Mouse (Mus musculus) heart, postnatal 0 days (tissue): ENCODE results near the gene Arhgef5. TPM values are rescaled to one million over a fixed set of nuclear protein-coding genes. Genes with fewer than 3 reads are reported as not detected.

Experiments
- ATAC-seq: fragments of 200-750 bp; cut with Nextera tagmentation; 2 replicates; pipeline ENCODE4 v1.8.0; 2017; ENCODE audit warnings: low read depth, moderate number of reproducible peaks, moderate library complexity; ENCODE audit not compliant: insufficient read depth
- DNase-seq: peaks from one replicate; pipeline ENCODE4 v3.0.0-alpha.2; 2016; ENCODE audit warnings: low spot score
- H3K27ac ChIP-seq: fragments of 300-500 bp; sonication (generic); 2 replicates; pipeline ENCODE4 v1.5.1; 2014; ENCODE audit warnings: low read depth, mild to moderate bottlenecking
- H3K27me3 ChIP-seq: fragments of 300-500 bp; sonication (generic); 2 replicates; pipeline ENCODE4 v1.6.1; 2014; ENCODE audit warnings: low read length, mixed read lengths; ENCODE audit not compliant: control insufficient read depth, insufficient read depth
- H3K36me3 ChIP-seq: fragments of 300-500 bp; sonication (generic); replicated peaks from 2 replicates; pipeline ENCODE4 v1.6.1; 2014; ENCODE audit warnings: low read length, mixed read lengths; ENCODE audit not compliant: control insufficient read depth, insufficient read depth
- H3K4me1 ChIP-seq: fragments of 300-500 bp; sonication (generic); 2 replicates; pipeline ENCODE4 v1.6.1; 2014; ENCODE audit warnings: antibody characterized with exemption; ENCODE audit not compliant: control insufficient read depth, insufficient read depth
- H3K4me2 ChIP-seq: fragments of 300-500 bp; sonication (generic); 2 replicates; pipeline ENCODE4 v1.6.1; 2014; ENCODE audit warnings: low read depth, mild to moderate bottlenecking, low read length, moderate library complexity
- H3K4me3 ChIP-seq: fragments of 300-500 bp; sonication (generic); 2 replicates; pipeline ENCODE4 v1.5.1; 2014; ENCODE audit warnings: low read depth, low read length
- H3K9ac ChIP-seq: fragments of 300-500 bp; sonication (generic); replicated peaks from 2 replicates; pipeline ENCODE4 v1.6.1; 2014; ENCODE audit warnings: low read depth, low read length, mixed read lengths
- H3K9me3 ChIP-seq: fragments of 300-500 bp; sonication (generic); replicated peaks from 2 replicates; pipeline ENCODE4 v1.6.1; 2016; ENCODE audit warnings: low read length; ENCODE audit not compliant: control insufficient read depth
- CTCF ChIP-seq: IDR thresholded peaks from 2 replicates; pipeline ENCODE4 v1.5.1; 2016; ENCODE audit warnings: antibody characterized with exemption, control low read depth, low read depth
- EP300 ChIP-seq: IDR thresholded peaks from 2 replicates; pipeline ENCODE4 v1.6.1; 2016; ENCODE audit warnings: antibody characterized with exemption, low read depth
- WGBS: fragments of 180-500 bp; shearing (Covaris S2); extraction: QIAGEN DNeasy Blood & Tissue Kit; methylation state at CpG from one replicate; pipeline ENCODE4 v1.1.7; 2014; 5-methylcytosine and 5-hydroxymethylcytosine counted together
- polyA plus RNA-seq: library from polyadenylated mRNA; unstranded; fragments of >200 nt; fragmentation: Nextera tagmentation; extraction: Ambion mirVana; gene quantifications from 2 replicates; pipeline ENCODE4 v1.2.1, GENCODE M21; 2015
- total RNA-seq: library from RNA; depleted of rRNA; stranded (reverse); fragments of >200 nt; gene quantifications from 2 replicates; pipeline ENCODE4 v1.2.3, GENCODE M21; 2014; ENCODE audit warnings: low replicate concordance

Arhgef5 gene
- total and polyA plus RNA-seq, 2 experiments from 2014 or later, result 5.1 to 13.7 TPM

- Histone ChIP-seq H3K9ac (no peak overlapping the region), H3K27me3 (no peaks in the 10 kb centered on the region), H3K4me3 (no peak overlapping the region), H3K4me1 (no peaks in the 10 kb centered on the region), H3K4me2 (no peak overlapping the region), H3K36me3 (no peaks in the 10 kb centered on the region), H3K27ac (no peak overlapping the region), H3K9me3 (no peaks in the 10 kb centered on the region)
- ATAC-seq, result no peak
- 64% methylated on average over 7 of the region's 7 CpGs for WGBS
- peak; percentile 47 for DNase-seq
- TF ChIP-seq CTCF (peak; percentile 80), EP300 (no peak)
These were observed 11.0 kb upstream of the Arhgef5 start for GRCm38 (mm10) chr6:43254193-43254926.

DNA sequence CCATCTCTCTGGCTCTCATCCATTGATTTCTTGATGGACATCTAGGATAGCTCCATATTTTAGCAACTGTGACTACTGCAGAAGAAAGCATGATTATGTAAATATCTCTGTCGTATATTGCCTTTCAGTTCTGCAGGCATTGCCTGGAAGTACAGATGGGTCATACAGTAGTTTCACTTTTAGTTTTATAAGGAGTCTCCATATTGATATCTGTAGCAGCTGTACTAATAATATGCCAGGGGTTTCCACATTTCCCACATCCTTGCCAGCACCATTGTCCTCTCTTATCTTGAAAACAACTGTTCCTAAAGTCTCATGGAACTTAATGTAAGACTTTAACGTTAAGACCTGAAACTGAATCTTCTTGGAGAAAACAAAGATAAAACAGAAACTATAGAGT is 4.6 kb upstream of the Arhgef5 start:
- ATAC-seq, result no peak
- no peak for DNase-seq
- H3K4me3 ChIP-seq, result no peak overlapping the region
- H3K4me1 ChIP-seq, result no peaks in the 10 kb centered on the region; the same call in 1 of the 2 replicates
- peak overlapping the region; percentile 43 for H3K4me2 ChIP-seq
- H3K36me3 ChIP-seq, result no peaks in the 10 kb centered on the region
- H3K9me3 ChIP-seq, result no peaks in the 10 kb centered on the region
- TF ChIP-seq EP300 (no peak), CTCF (no peak)
- no peak overlapping the region for H3K9ac ChIP-seq
- H3K27ac ChIP-seq, result peak overlapping the region; percentile 56
- 28% methylated on average over 2 of the region's 2 CpGs for WGBS
- H3K27me3 ChIP-seq, result no peaks in the 10 kb centered on the region

GRCm38 (mm10) chr6:43266356-43266755 is 974 bp downstream of the Arhgef5 start:
- Histone ChIP-seq H3K27me3 (no peaks in the 10 kb centered on the region), H3K36me3 (no peaks in the 10 kb centered on the region), H3K4me2 (peak overlapping the region; percentile 90), H3K27ac (peak overlapping the region; percentile 73), H3K4me3 (peak overlapping the region; percentile 72), H3K9ac (peak overlapping the region; percentile 91), H3K9me3 (no peaks in the 10 kb centered on the region), H3K4me1 (peaks cover 8% of the 10 kb centered on the region; the same call in 1 of the 2 replicates)
- ATAC-seq (peak; percentile 69), DNase-seq (peak; percentile 47)
- TF ChIP-seq EP300, result no peak
- TF ChIP-seq CTCF, result no peak
- 3% methylated on average over 8 of the region's 8 CpGs for WGBS

DNA sequence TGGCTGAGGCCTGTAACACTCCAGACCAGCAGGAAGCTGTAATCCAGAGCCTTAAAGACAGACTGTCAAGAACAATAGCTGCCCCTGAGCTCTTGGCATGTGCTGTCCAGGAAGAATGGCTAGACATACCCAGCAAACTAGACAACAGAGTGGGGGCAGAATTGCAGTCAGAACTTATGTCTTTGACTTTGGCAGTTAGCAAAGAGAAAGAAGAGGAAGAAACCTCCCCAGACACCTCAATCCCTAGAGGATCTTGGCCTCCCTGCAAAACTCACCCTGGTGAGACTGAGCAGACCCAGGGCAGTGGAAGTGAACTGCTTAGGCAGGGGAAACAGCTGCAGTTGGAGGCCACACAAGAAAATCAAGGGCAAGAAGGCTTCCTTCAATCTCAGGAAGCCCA is 7.2 kb downstream of the Arhgef5 start:
- no peak overlapping the region for H3K4me3 ChIP-seq
- no peak for TF ChIP-seq CTCF
- no peak; the same call in 1 of the 2 replicates for TF ChIP-seq EP300
- H3K4me1 ChIP-seq, result no peaks in the 10 kb centered on the region
- H3K36me3 ChIP-seq, result peaks cover 34% of the 10 kb centered on the region; the same call in 1 of the 2 replicates
- ATAC-seq, result peak; percentile 78
- no peaks in the 10 kb centered on the region for H3K27me3 ChIP-seq
- H3K4me2 ChIP-seq, result no peak overlapping the region
- no peaks in the 10 kb centered on the region for H3K9me3 ChIP-seq
- peak overlapping the region; percentile 68 for H3K27ac ChIP-seq
- no peak overlapping the region for H3K9ac ChIP-seq
- peak; percentile 45 for DNase-seq

GRCm38 (mm10) chr6:43274123-43274522 is 8.7 kb downstream of the Arhgef5 start:
- peaks cover 34% of the 10 kb centered on the region; the same call in 1 of the 2 replicates for H3K36me3 ChIP-seq
- H3K4me1 ChIP-seq, result no peaks in the 10 kb centered on the region
- ATAC-seq (no peak), DNase-seq (no peak)
- WGBS, result 87% methylated on average over 4 of the region's 4 CpGs
- no peak overlapping the region for H3K4me3 ChIP-seq
- H3K4me2 ChIP-seq, result no peak overlapping the region
- H3K9me3 ChIP-seq, result no peaks in the 10 kb centered on the region
- no peaks in the 10 kb centered on the region for H3K27me3 ChIP-seq
- H3K9ac ChIP-seq, result no peak overlapping the region
- TF ChIP-seq EP300, result no peak
- H3K27ac ChIP-seq, result no peak overlapping the region

DNA sequence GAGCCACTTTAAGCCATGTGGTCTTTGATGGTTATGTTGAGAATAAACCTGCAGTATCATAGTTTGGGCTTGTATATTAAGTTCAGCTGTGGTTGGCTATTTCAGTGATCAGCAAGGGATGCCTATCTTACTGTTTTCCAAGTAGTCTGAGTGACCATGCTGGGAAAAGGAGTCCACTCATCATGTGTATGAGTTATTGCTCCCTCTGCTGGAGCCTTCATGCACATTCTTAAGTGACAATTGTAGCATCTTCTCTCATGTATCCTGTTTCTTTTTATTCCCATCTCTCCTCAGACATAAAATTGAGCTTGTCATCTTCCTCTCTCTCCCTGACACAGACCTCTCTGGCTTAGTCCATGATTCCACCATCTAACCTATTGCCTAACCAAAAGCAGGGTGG is 12.9 kb downstream of the Arhgef5 start:
- no peak overlapping the region for H3K27ac ChIP-seq
- ATAC-seq (no peak), DNase-seq (peak; percentile 46)
- H3K4me3 ChIP-seq, result no peak overlapping the region
- no peaks in the 10 kb centered on the region for H3K4me1 ChIP-seq
- H3K9ac ChIP-seq, result no peak overlapping the region
- H3K4me2 ChIP-seq, result no peak overlapping the region
- no peak for TF ChIP-seq EP300
- TF ChIP-seq CTCF, result peak; percentile 65
- no peaks in the 10 kb centered on the region for H3K27me3 ChIP-seq
- peaks cover 64% of the 10 kb centered on the region for H3K36me3 ChIP-seq
- no peaks in the 10 kb centered on the region for H3K9me3 ChIP-seq
